Mouse (Mus musculus): Measurements from ENCODE around the gene Pip5k1c. TPM values are rescaled to one million over a fixed set of nuclear protein-coding genes. Genes with fewer than 3 reads are reported as not detected.

Pip5k1c gene
- polyA plus RNA-seq, 1 experiment from 2014 or later, result 73.1 TPM

GRCm38 (mm10) chr10:81330007-81330406 lies 37.2 kb downstream of the Pip5k1c start:
- Histone ChIP-seq H3K36me3 (ENCODE audit: poor library complexity, severe bottlenecking) (peaks cover 34% of the 10 kb centered on the region), H3K27me3 (peaks cover 29% of the 10 kb centered on the region), H3K4me1 (no peaks in the 10 kb centered on the region), H3K27ac (no peak overlapping the region), H3K4me3 (no peak overlapping the region), H3K4me2 (no peak overlapping the region), H3K9me3 (replicated peaks) (no peaks in the 10 kb centered on the region), H3K9ac (0 out of 2 replicates have a peak overlapping the region, but pooled peaks have one; percentile 37)
- no peak for ATAC-seq
- WGBS, result 62% methylated on average over 4 of the region's 4 CpGs

- H3K9ac ChIP-seq, result no peak overlapping the region
- peaks cover 32% of the 10 kb centered on the region for H3K27me3 ChIP-seq
- H3K27ac ChIP-seq, result no peak overlapping the region
- 13% methylated on average over 29 of the region's 29 CpGs for WGBS
- H3K4me1 ChIP-seq, result 0 out of 2 replicates have a peak, but pooled peaks cover 2% of the 10 kb centered on the region
- no peak for ATAC-seq
- peaks cover 11% of the 10 kb centered on the region for H3K36me3 ChIP-seq (ENCODE audit: poor library complexity, severe bottlenecking)
- H3K4me3 ChIP-seq, result no peak overlapping the region
- 0 out of 2 replicates have a peak overlapping the region, but pooled peaks have one; percentile 1 for H3K4me2 ChIP-seq
- H3K9me3 ChIP-seq (replicated peaks), result no peaks in the 10 kb centered on the region
Measured at GRCm38 (mm10) chr10:81332277-81332676, 39.5 kb downstream of the Pip5k1c start.

- Histone ChIP-seq H3K27ac (no peak overlapping the region), H3K4me3 (no peak overlapping the region), H3K9me3 (replicated peaks) (no peaks in the 10 kb centered on the region), H3K4me1 (0 out of 2 replicates have a peak, but pooled peaks cover 2% of the 10 kb centered on the region), H3K27me3 (peaks cover 45% of the 10 kb centered on the region), H3K36me3 (ENCODE audit: poor library complexity, severe bottlenecking) (no peaks in the 10 kb centered on the region), H3K9ac (no peak overlapping the region), H3K4me2 (no peak overlapping the region)
- 60% methylated on average over 11 of the region's 11 CpGs for WGBS
- no peak for ATAC-seq
Measured at GRCm38 (mm10) chr10:81334324-81334723, 41.6 kb downstream of the Pip5k1c start.

- WGBS, result 42% methylated on average over 16 of the region's 19 CpGs
- ATAC-seq, result no peak
- Histone ChIP-seq H3K4me2 (no peak overlapping the region), H3K27ac (no peak overlapping the region), H3K4me1 (0 out of 2 replicates have a peak, but pooled peaks cover 2% of the 10 kb centered on the region), H3K9me3 (replicated peaks) (no peaks in the 10 kb centered on the region), H3K27me3 (peaks cover 51% of the 10 kb centered on the region), H3K4me3 (no peak overlapping the region), H3K36me3 (ENCODE audit: poor library complexity, severe bottlenecking) (no peaks in the 10 kb centered on the region), H3K9ac (peak overlapping the region; percentile 16; the same call in 1 of the 2 replicates)
Measured at GRCm38 (mm10) chr10:81335393-81336340, 42.9 kb downstream of the Pip5k1c start.

- no peak overlapping the region for H3K27ac ChIP-seq
- no peaks in the 10 kb centered on the region for H3K9me3 ChIP-seq (replicated peaks)
- no peak overlapping the region for H3K4me2 ChIP-seq
- no peak for ATAC-seq
- H3K27me3 ChIP-seq, result peaks cover 59% of the 10 kb centered on the region
- H3K4me1 ChIP-seq, result 0 out of 2 replicates have a peak, but pooled peaks cover 2% of the 10 kb centered on the region
- no peaks in the 10 kb centered on the region for H3K36me3 ChIP-seq (ENCODE audit: poor library complexity, severe bottlenecking)
- no peak overlapping the region for H3K9ac ChIP-seq
- H3K4me3 ChIP-seq, result no peak overlapping the region
- 94% methylated on average over 4 of the region's 4 CpGs for WGBS
Measured at GRCm38 (mm10) chr10:81336558-81336957, 43.8 kb downstream of the Pip5k1c start.

GRCm38 (mm10) chr10:81340551-81341332 lies 48.0 kb downstream of the Pip5k1c start:
- Histone ChIP-seq H3K4me1 (peaks cover 7% of the 10 kb centered on the region), H3K27me3 (peaks cover 71% of the 10 kb centered on the region), H3K9ac (no peak overlapping the region), H3K4me3 (no peak overlapping the region), H3K9me3 (replicated peaks) (no peaks in the 10 kb centered on the region), H3K27ac (no peak overlapping the region), H3K36me3 (ENCODE audit: poor library complexity, severe bottlenecking) (peaks cover 2% of the 10 kb centered on the region; the same call in 1 of the 2 replicates), H3K4me2 (no peak overlapping the region)
- WGBS, result 40% methylated on average over 17 of the region's 17 CpGs
- no peak for ATAC-seq

- Histone ChIP-seq H3K36me3 (ENCODE audit: poor library complexity, severe bottlenecking) (peaks cover 6% of the 10 kb centered on the region), H3K9me3 (replicated peaks) (no peaks in the 10 kb centered on the region), H3K4me2 (no peak overlapping the region), H3K27ac (no peak overlapping the region), H3K4me3 (no peak overlapping the region), H3K27me3 (peaks cover 77% of the 10 kb centered on the region), H3K9ac (no peak overlapping the region), H3K4me1 (peaks cover 10% of the 10 kb centered on the region)
- no peak for ATAC-seq
- 37% methylated on average over 16 of the region's 16 CpGs for WGBS
Measured at GRCm38 (mm10) chr10:81341333-81341949, 48.7 kb downstream of the Pip5k1c start.

GRCm38 (mm10) chr10:81342686-81343505 lies 50.1 kb downstream of the Pip5k1c start, which contains the start of gene Gipc3:
Gene Gipc3, minus strand, starts transcription at chr10:81343266.
- 5% methylated on average over 50 of the region's 67 CpGs for WGBS
- no peaks in the 10 kb centered on the region for H3K9me3 ChIP-seq (replicated peaks)
- H3K4me2 ChIP-seq, result peak within 1 kb of the TSS; percentile 70
- peaks cover 23% of the 10 kb centered on the region for H3K4me1 ChIP-seq
- peak within 1 kb of the TSS; percentile 62 for H3K9ac ChIP-seq
- peak within 1 kb of the TSS; percentile 41 for H3K4me3 ChIP-seq
- no peak within 1 kb of the TSS for H3K27ac ChIP-seq
- peaks cover 79% of the 10 kb centered on the region for H3K27me3 ChIP-seq
- H3K36me3 ChIP-seq (ENCODE audit: poor library complexity, severe bottlenecking), result peaks cover 15% of the 10 kb centered on the region
- ATAC-seq, result no peak

- no peak overlapping the region for H3K4me3 ChIP-seq
- H3K27me3 ChIP-seq, result peaks cover 78% of the 10 kb centered on the region
- peaks cover 16% of the 10 kb centered on the region for H3K36me3 ChIP-seq (ENCODE audit: poor library complexity, severe bottlenecking)
- no peak overlapping the region for H3K4me2 ChIP-seq
- no peak overlapping the region for H3K27ac ChIP-seq
- 50% methylated on average over 8 of the region's 8 CpGs for WGBS
- no peak overlapping the region for H3K9ac ChIP-seq
- ATAC-seq, result no peak
- H3K4me1 ChIP-seq, result peaks cover 32% of the 10 kb centered on the region
- H3K9me3 ChIP-seq (replicated peaks), result no peaks in the 10 kb centered on the region
Measured at GRCm38 (mm10) chr10:81344421-81345161, 51.8 kb downstream of the Pip5k1c start.

GRCm38 (mm10) chr10:81345162-81345534 lies 52.4 kb downstream of the Pip5k1c start:
- WGBS, result 85% methylated on average over 4 of the region's 4 CpGs
- peaks cover 77% of the 10 kb centered on the region for H3K27me3 ChIP-seq
- peaks cover 16% of the 10 kb centered on the region for H3K36me3 ChIP-seq (ENCODE audit: poor library complexity, severe bottlenecking)
- H3K4me1 ChIP-seq, result peaks cover 36% of the 10 kb centered on the region
- ATAC-seq, result no peak
- no peak overlapping the region for H3K27ac ChIP-seq
- H3K4me2 ChIP-seq, result no peak overlapping the region
- no peaks in the 10 kb centered on the region for H3K9me3 ChIP-seq (replicated peaks)
- H3K9ac ChIP-seq, result no peak overlapping the region
- no peak overlapping the region for H3K4me3 ChIP-seq
